Mouse (Mus musculus) gastrocnemius, postnatal 4 days (tissue): ENCODE measurements around the gene Exoc4. TPM values are rescaled to one million over a fixed set of nuclear protein-coding genes. Genes with fewer than 3 reads are reported as not detected.

Source experiments
- DNase-seq, 2 experiments: peaks; one replicate each; pipeline ENCODE4 v3.0.0; 2021 to 2022; ENCODE audit warnings: low spot score in 2 of 2, mixed read lengths in 2 of 2
- long read RNA-seq, 2 experiments: library from polyadenylated mRNA; stranded (forward); transcript quantifications; one replicate each; pipeline ENCODE4 v2.0.0; 2021
- total RNA-seq, 2 experiments: library from RNA; stranded (reverse); gene quantifications; 2 replicates each; pipeline ENCODE4 v1.2.3; 2021

Exoc4 gene
- total RNA-seq, result 10 to 100 TPM; 57.7 to 61.7 TPM
- long read RNA-seq, experiment 1, full-length matches to known transcripts, result 9 of 24 reads
- long read RNA-seq, experiment 1, partial matches to known transcripts, result 14 of 24 reads
- long read RNA-seq, experiment 1, other reads (novel, unspliced or antisense), result 1 of 24 reads
- long read RNA-seq, experiment 2, full-length matches to known transcripts, result 15 of 29 reads
- long read RNA-seq, experiment 2, partial matches to known transcripts, result 12 of 29 reads
- long read RNA-seq, experiment 2, other reads (novel, unspliced or antisense), result 2 of 29 reads

- DNase-seq, result peak; percentile 74 to 91
These were observed at the start of gene Exoc4 for GRCm38 (mm10) chr6:33248894-33249758. Gene Exoc4, plus strand, starts transcription at chr6:33249085.

- DNase-seq, result no peak
These were observed 30.1 kb upstream of the Exoc4 start for GRCm38 (mm10) chr6:33218780-33219179.

- DNase-seq, result no peak
These were observed 22.2 kb upstream of the Exoc4 start for GRCm38 (mm10) chr6:33226700-33227099.

- no peak for DNase-seq
These were observed 21.5 kb upstream of the Exoc4 start for GRCm38 (mm10) chr6:33227371-33227770.

GRCm38 (mm10) chr6:33241250-33241649 is 7.6 kb upstream of the Exoc4 start:
- no peak for DNase-seq

- no peak for DNase-seq
These were observed 4.3 kb upstream of the Exoc4 start for GRCm38 (mm10) chr6:33244546-33244945.

GRCm38 (mm10) chr6:33247146-33247545 is 1.7 kb upstream of the Exoc4 start:
- no peak for DNase-seq

GRCm38 (mm10) chr6:33247576-33248355 is 1.1 kb upstream of the Exoc4 start:
- no peak for DNase-seq

GRCm38 (mm10) chr6:33256638-33257037 is 7.8 kb downstream of the Exoc4 start:
- DNase-seq, result no peak

GRCm38 (mm10) chr6:33257076-33257789 is 8.3 kb downstream of the Exoc4 start:
- no peak for DNase-seq

- no peak for DNase-seq
These were observed 11.0 kb downstream of the Exoc4 start for GRCm38 (mm10) chr6:33259926-33260325.

GRCm38 (mm10) chr6:33261606-33262005 is 12.7 kb downstream of the Exoc4 start:
- DNase-seq, result no peak

GRCm38 (mm10) chr6:33263950-33264349 is 15.1 kb downstream of the Exoc4 start:
- no peak for DNase-seq

GRCm38 (mm10) chr6:33264388-33264787 is 15.5 kb downstream of the Exoc4 start:
- no peak for DNase-seq

- no peak for DNase-seq
These were observed 18.7 kb downstream of the Exoc4 start for GRCm38 (mm10) chr6:33267571-33267970.

GRCm38 (mm10) chr6:33283523-33283922 is 34.6 kb downstream of the Exoc4 start:
- DNase-seq, result no peak

GRCm38 (mm10) chr6:33283936-33284335 is 35.1 kb downstream of the Exoc4 start:
- DNase-seq, result no peak

- no peak for DNase-seq
These were observed 37.5 kb downstream of the Exoc4 start for GRCm38 (mm10) chr6:33286376-33286775.

- DNase-seq, result peak in 1 of 2 experiments; percentile 18
These were observed 45.7 kb downstream of the Exoc4 start for GRCm38 (mm10) chr6:33294626-33295025.

GRCm38 (mm10) chr6:33297566-33297965 is 48.7 kb downstream of the Exoc4 start:
- DNase-seq, result no peak

- no peak for DNase-seq
These were observed 49.9 kb downstream of the Exoc4 start for GRCm38 (mm10) chr6:33298768-33299167.
